Mouse (Mus musculus): ENCODE results near the gene Adipoq.
"Not testable (repeated sequence)": the region's sequence is repeated elsewhere in the genome, so short reads cannot be mapped to it uniquely, and the experiment has no call there.

The Adipoq gene

DNA sequence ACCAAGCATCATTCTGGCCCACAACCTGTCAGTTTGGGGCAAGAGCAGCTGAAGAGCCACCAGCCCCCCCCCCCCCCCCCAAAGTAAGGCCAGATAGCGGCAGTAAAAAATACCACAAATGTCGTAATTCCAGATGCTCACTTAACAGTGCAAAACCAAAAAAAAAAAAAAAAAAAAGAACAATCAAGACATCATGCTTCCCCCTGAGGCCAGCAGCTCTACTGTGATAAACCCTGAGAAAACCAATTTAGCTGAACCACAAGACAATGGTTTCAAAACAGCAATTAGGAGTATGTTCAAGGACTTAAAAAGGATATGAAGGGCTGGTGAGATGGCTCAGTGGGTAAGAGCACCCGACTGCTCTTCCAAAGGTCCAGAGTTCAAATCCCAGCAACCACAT is 15.8 kb downstream of the Adipoq start:
- DNase-seq (ENCODE audit: low spot score) = no peak

DNA sequence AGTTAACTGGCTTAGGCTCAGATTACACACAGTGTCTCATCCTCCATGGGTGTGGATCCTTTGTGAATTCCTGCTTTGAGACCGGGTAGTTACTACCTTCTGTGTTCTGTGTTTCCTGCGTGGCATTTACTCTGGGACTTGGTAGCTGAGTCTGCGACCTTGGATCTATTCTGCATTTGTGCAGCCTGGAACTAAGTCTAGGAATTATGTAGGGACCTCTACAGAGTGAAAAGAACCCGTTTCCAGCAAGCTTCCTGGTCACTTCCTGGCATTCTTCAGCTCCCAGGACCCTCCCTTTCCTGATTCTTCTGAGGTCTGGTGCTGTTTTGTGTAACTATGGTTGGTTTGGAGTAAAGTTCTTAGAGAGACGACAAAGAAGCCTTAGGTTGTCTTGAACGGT is 18.1 kb downstream of the Adipoq start:
- no peak for DNase-seq (ENCODE audit: low spot score)

DNA sequence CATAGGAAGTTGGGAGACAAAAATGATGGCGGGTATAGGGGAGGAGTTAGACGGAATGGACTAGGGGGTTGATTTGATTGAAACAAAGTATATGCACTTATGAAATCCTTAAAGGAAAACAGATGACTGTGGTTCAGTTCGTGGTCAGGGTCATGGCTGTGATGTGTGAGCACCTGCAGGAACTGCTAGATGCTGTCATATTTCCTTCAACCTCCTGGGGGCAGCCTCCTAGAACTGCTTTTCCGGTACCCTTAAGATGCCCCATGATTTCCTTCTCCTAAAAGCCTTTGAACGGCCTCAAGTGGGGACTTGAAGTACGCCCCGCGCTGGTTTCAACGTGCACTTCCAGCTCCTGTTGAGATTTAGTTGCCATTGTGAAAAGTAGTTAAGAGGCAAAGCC is 19.1 kb downstream of the Adipoq start:
- no peak for DNase-seq (ENCODE audit: low spot score)

DNA sequence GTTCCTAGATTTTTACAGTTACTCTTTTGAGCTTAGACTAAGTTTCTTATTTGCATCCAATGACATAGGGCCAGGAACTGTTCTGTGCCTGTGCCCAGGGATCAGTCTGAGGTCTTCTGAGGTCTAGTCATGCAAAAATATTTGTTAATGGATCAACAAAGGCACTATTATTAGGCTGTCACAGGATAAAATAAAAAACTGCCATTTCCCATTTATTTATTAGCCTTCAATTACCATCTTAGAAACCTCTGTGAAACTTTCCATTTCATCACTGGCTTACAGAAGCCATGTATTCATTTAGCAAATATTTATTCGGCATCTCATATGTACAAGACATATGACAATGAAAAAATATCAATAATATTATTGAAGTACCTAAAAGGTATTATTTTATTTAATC is 20.3 kb downstream of the Adipoq start:
- DNase-seq (ENCODE audit: low spot score) = no peak

DNA sequence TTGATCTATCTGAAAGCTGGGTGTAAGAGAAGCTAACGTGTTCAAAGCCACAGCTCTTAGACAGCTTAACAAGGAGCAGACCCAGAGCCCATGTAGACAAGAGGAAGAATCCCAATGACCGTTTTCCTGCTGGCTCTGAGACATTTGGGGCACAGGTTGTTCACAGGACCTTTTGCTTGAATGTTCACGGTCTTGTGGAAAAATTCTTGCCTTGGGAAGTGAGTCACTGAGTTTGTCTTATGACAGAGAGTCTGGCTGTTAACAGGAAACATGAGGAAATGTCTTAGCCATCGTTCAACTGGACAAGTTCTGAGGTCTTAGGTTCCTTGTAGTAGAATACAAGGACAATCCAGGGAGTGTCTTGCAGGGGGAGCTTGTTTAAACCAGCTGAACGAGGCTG is 20.7 kb downstream of the Adipoq start:
- no peak for DNase-seq (ENCODE audit: low spot score)

DNA sequence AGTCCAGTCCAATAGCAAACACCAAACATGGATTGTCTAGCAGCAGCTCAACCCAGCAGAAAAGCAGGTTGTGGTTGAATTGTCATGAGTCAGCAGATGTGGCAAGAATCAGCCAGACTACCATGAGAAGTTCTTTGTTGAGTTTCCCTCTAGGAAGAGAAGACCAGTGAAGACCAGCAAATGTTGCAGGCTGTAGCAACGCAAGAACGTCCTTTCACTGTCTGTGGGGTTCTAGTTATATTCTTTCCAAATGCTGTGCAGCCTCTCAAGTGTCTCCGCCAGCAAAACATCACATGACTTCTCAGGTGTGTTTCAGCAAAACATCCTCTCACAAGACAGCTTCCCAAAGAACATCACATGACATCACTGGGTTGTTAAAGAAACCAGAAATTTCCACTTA is 24.5 kb downstream of the Adipoq start:
- no peak for DNase-seq (ENCODE audit: low spot score)

DNA sequence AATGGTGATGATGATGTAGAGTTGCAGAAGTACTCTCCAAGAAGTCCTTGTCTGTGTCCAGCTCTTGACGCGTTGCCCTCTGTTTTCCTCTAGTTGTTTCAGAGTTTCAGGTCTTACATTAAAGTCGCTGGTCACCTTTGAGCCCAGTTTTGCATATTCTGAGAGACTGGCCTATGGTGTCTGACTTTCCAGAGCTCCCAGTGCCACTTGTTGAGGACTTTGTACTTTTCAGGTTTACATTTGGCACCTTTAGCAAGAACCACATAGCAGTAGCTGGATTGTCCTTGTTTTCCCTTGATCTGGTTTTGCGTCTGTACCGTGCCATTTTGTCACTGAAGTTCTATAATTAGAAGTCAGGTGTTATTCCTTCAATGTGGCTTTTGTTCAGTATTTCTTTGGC is 27.6 kb downstream of the Adipoq start:
- DNase-seq (ENCODE audit: low spot score) = no peak

DNA sequence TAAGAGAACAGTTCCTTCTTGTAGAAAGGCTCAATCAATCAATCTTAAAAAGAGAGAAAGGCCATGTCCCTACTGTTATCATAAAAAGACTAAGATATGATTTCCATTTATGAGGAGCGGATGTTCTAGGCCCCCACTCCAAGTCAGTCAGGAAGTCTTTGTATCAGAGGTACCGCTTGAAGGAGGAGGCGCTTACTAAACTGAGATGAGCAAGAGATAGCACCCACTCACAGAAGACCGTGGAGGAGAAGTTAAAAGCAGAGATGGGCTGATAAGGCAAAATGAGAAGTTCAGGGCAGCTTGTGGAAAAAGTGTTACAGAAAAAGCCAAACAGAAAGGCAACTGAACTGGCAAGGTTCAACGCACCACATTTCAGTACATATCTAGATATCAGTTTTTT is 28.5 kb downstream of the Adipoq start:
- DNase-seq (ENCODE audit: low spot score) = no peak

DNA sequence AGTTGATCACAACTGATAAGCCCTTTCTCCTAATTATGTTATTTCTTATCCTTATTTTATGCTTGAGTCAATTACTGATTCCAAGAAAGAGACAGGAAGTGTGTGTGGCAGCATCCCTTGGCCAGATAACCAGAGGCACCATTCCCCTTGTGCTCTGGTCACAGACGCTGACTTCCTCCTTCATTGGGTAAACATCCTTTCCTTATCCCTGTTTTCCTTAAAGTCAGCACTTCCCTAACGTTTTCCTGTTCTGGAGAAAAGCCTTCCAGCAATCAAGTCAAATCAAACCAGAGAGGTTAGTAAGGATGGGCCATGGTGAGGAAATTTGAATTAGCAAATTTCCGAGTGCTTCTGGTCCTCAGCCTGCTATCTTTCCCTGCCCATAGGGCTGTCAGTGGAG is 29.6 kb downstream of the Adipoq start:
- no peak for DNase-seq (ENCODE audit: low spot score)

DNA sequence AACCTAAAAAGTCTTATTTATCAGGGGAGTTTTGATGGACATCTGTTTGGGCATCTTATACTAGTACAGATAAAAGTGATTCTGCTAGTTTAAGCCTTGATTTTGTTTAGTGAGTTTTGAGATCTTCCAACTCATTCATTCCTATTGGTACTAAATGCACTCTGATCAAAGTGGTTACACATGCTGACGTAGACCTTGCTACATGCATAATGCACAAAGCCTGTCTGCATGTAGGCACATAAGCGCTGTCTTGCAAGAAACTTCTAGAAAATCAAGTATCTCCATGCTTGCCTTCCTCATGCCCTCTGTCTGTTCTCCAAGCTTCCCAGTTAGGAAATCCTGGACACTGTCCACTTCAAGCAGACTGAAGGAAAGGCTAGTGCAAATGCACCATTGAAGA is 31.5 kb downstream of the Adipoq start:
- DNase-seq (ENCODE audit: low spot score) = no peak

DNA sequence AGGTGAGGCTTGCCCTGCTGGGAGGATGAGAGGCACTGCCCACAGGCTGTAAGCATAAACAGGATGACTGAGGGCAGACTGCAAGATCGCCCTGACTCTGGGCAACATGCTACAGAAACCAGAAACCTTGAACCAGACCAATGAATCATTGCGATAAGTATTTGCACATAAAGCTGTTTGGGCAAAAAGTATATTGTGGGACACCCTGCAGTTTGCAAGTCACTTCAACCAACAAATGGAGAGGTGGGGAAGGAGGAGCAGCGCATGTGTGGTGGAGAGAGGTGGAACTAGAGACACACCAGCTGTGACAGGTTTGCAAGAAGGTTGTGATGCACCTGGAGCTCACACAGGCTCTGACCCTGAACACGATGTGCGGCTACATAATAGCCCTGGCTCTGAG is 32.5 kb downstream of the Adipoq start:
- no peak for DNase-seq (ENCODE audit: low spot score)

DNA sequence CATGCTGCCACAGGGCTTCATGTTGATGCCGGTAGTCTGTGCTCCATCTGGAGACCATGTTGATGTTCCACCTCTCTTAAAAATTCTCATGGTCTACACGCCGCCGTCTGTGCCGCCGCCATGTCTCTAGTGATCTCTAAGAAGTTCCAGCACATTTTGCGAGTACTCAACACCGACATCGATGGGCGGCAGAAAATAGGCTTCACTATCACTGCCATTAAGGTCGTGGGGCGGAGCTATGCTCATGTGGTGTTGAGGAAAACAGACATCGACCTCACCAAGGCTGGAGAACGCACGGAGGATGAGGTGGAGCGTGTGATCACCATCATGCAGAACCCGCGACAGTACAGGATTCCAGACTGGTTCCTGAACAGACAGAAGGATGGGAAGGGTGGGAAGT is 33.1 kb downstream of the Adipoq start:
- DNase-seq (ENCODE audit: low spot score) = not testable (repeated sequence)

DNA sequence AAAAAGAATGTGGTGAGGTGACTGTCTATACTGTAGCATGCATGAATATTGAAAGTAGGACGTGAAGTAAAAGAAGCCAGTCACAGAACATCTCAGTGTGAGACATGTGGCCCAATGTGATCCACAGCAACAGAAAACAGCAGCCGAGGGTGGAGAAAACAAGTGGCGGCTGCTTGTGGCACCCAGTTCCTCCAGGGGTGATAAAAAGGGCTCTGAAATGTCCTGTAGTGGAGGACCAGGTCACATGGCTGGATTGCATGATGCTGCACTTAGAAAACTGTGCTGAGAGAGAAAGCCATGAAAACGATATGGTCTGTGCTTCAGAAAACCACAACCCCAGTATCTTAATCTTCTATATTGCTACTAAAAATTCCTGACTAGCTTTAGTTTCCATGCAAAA is 34.7 kb downstream of the Adipoq start:
- no peak for DNase-seq (ENCODE audit: low spot score)

DNA sequence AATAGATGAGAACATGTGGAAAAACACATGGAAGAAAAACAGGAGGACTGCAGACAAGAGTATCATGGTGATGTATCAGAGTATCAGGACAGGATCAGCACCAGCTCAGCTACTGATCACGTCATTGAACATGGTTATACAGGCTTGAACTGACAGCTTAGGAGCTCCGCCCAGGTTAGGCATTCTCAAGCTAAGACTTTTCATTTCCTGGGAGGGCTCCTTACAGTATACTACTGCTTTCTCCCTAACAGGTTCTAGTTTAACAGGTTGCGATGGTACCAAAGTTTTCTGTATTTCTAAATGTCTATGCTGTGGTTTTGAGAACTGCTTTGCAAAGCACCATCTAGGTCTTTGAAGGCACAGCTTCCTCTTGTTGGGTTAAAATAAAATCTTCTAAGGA is 35.2 kb downstream of the Adipoq start:
- DNase-seq (ENCODE audit: low spot score) = no peak

DNA sequence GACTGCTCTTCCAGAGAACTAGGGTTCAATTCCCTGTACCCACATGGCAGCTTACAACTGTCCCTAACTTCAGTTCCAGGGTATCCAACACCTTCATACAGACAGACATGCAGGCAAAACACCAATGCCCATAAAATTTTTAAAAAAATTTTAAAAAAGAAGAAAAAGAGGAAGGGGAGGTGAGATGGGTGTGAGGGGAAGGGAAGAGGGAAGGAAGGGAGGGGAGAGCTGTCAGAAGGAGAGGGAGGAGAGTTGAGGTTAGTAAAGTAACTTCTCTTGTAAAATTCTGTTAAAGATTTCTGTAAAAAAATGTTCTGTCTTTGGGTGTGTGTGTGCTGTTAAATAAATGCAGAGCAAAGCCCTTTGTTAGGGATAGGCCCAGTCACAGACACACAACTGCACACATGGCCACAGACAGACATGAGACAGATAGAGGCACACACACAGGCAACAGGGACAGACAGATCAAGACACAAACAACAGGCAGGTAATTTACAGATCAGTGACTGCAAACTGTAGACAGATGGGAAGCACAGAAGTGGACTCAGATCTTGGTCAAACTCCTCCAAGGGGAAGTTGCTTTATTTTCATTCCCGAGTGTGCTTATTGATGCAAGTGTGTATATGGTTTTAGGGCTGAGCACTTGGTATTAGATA is 35.7 kb downstream of the Adipoq start:
- no peak for DNase-seq (ENCODE audit: low spot score)

DNA sequence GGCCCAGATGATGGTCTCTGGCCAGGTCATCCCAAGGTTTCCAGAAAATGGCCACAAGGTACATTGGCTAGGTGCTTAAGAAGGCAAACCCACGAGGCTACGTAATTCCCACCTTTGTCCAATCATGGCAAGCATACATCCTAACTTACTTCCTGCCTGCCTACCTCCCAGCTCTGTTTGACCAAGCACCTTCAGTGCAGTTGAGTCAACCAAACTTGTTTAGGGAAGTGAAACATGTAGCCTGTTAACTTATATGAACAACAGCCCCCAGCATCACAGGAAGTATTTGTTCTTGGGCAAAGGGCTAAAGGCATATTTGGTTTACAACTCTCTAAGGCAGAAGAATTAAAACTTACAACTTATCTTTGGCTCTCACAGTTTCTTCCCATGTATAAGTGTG is 39.5 kb downstream of the Adipoq start:
- no peak for DNase-seq (ENCODE audit: low spot score)

DNA sequence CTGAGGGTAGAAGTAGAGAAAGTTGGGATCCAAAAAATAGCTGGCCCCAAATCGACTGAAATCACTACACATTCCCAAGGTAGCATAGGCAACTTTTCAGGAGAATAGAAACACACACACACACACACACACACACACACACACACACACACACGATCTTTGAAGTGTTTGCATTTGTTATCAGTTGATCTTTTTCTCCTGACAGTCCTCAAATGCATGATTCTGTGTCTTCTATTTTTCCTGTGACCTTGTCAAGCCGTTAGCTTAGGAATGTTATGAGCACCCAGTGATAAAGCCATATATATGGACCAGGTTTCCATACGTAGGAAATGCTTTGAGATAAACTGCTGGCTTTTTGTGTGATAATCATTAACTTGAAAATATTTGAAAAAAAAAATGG is 40.1 kb downstream of the Adipoq start:
- no peak for DNase-seq (ENCODE audit: low spot score)

DNA sequence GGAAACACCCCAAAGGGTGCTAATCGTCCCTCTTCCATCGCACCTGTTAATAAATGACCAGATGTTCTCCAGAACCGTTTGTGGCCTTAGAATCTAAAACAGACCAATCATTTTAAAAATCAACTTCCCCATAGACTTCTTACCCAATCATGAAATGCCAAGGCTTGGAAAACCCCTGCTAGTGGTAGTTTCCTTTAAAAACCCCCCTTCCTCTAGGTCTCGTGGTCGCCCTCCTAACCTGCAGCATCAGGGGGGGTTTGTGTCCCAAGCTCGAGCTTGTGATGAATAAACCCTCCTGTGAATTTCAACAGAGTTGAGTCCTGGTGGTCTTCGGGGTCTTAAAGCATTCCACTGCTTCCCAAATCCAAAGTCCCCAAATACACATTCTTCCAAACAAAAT is 41.6 kb downstream of the Adipoq start:
- no peak for DNase-seq (ENCODE audit: low spot score)

DNA sequence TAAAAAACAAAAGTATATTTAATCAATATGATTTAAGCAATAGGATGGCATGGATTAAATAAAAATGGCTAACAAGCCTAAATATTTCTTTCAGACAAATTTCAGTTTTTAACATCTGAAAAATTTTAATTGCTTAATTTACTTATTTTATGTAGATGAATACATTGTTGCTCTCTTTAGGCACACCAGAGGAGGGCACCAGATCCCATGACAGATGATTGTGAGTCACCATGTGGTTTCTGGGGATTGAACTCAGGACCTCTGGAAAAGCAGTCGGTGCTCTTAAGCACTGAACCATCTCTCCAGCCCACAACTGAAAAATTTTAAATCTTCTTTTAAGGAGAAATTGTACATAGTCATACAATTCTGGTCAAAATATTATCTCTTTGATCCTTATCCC is 43.3 kb downstream of the Adipoq start:
- no peak for DNase-seq (ENCODE audit: low spot score)

DNA sequence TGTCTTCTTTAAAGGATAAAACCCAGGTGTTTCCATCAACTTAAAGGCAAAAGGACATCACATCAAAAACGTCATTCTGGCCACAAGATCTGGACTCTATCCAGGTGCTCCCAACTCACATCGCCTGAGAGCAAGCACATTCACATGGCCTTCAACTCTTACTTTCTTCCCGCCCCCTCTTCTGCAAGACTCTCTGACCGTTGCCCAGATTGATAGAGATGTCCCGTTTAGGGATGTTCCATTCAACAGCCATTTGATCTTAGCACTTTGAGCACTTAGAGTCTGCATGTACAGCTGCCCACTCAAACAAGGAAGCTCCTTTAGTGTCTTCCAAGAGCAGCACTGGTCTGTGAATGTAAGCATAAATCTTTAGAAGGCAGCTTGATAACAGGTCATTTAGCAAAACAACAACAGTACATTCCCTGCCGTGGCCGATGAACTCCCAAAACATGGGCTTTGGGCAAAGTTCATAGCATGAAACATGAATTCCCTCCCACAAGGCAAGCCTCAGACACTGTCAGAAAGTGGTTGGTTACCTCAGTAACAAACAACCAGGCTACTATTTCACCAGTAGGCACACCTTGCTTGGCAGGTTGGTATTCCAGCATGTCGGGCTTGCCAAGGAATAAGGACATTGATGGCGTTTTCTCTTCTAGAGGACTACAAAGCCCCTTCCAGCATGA is 45.4 kb downstream of the Adipoq start:
- no peak for DNase-seq (ENCODE audit: low spot score)

DNA sequence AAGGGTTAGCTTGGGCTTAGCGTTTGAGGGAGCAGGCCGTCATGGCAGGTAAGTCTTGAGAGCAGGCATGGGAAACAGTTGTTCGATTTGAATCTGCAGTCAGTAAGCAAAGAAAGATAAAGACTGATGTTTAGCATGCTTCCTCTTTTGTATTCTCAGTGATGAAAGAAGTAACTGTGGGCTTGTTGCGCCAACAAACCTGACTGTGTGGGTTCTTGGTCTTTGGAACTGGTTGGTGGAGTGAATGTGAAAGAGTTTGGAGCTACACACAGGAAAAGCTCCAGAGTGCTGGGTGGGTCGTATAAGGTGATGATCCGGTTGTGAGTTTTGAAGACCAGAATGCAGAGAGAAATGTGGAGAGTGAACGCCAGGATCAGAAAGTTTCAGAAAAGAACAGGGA is 49.3 kb downstream of the Adipoq start:
- no peak for DNase-seq (ENCODE audit: low spot score)

DNA sequence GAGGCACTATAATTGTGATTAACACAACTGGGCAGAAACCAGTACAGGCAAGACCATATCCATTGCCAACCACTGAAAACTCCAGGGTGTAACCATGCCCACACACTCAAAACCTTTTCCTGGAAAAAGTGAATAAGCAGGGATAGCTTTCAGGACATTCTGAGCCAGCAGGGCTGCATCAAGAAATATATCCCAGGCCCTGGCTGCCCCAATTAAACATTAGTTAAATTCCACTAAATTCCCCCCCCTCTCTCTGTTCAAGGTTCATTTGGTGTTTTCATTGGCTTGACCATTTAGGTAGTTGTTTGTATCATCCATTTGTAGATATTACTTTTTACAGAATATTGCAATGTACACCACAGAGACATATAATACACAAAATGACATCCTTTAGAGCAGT is 50.0 kb downstream of the Adipoq start:
- no peak for DNase-seq (ENCODE audit: low spot score)

DNA sequence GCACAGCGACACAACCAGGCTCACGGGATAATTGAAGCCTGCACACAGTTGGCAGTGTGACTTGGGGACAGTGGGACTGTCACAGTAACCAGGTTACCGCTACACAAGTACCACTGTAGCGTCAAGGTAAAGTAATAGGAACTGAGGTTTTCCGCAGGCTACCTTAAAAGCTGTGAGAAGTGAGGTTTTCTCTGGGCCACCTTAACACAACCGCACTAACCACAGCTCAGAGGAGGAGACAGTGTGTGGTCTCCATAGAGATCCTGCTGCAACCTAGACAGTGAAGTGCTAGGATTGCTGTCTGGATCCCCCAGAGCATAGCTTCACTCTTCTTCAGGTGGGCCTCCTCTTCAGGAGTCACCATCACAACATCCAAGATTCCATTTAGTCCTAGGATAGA is 50.5 kb downstream of the Adipoq start:
- no peak for DNase-seq (ENCODE audit: low spot score)

DNA sequence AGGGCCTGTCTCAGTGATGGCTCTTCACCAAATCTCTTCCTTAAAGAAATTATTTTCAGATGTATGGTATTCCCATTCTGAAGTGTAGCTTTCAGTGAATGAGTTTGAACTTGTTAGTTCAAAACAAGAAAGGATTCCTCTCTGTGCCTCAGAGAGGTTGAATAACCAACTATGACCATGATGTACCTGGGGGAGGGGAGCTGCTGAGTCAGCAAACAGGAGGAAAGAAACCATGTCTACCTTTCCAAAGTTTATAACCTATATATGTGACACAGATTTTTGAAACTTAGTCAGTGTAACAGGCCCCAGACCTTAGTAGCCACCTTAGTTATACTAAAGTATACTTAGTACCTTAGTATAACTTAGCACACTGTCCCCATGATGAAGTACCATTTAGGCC is 55.2 kb downstream of the Adipoq start:
- DNase-seq (ENCODE audit: low spot score) = no peak

Data from ovary, adult 18-20 months (tissue).